Mouse (Mus musculus) kidney, postnatal 25 days (tissue): Measurements from ENCODE around the gene Dip2b.

ENCODE experiments used
- DNase-seq, 2 experiments: peaks; one replicate each; pipeline ENCODE4 v3.0.0; 2021; ENCODE audit warnings: mixed read lengths in 2 of 2

Dip2b gene

DNA sequence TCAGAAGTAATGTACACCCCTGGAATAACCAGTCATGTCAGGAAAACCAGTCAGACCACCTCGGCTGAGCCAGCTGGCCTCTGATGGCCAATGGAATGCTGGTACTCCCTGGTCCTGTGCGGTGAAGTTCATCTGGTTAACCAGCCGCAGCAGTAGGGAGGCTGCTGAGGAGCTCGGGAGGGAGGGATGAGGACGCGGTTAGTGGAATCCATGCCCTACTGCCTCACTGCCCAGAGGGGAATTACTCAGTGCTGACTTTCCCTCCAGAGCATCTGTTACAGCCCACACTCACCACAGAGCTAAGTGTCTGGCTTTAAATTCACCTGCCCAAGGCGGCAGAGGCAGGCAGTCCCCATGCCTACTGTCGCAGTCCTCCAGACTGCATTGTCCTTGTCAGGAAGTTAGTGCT lies 51.2 kb downstream of the Dip2b start:
- peak; percentile 28 to 68 for DNase-seq

- no peak for DNase-seq
Observed at GRCm38 (mm10) chr15:100091818-100092217, 53.4 kb downstream of the Dip2b start.

DNA sequence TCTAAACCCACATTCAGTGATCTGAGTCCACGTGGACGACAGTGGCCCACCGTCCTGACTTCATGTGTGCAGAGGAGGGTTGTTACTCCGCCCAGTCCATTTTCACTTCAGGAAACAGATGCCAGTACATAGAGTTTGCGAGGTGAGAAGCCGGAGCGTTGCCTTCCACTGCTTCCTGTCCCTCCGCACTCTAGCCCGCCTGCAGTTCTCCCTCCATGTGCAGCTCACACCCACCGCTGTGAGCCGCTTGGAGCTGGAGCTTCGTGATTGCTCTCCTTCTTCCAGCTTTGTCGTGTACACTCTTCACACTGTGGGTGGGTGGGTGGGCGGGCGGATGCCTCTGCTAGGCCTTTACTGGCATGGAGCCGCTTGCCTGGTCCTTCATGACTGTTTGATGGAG lies 53.8 kb downstream of the Dip2b start:
- no peak for DNase-seq

DNA sequence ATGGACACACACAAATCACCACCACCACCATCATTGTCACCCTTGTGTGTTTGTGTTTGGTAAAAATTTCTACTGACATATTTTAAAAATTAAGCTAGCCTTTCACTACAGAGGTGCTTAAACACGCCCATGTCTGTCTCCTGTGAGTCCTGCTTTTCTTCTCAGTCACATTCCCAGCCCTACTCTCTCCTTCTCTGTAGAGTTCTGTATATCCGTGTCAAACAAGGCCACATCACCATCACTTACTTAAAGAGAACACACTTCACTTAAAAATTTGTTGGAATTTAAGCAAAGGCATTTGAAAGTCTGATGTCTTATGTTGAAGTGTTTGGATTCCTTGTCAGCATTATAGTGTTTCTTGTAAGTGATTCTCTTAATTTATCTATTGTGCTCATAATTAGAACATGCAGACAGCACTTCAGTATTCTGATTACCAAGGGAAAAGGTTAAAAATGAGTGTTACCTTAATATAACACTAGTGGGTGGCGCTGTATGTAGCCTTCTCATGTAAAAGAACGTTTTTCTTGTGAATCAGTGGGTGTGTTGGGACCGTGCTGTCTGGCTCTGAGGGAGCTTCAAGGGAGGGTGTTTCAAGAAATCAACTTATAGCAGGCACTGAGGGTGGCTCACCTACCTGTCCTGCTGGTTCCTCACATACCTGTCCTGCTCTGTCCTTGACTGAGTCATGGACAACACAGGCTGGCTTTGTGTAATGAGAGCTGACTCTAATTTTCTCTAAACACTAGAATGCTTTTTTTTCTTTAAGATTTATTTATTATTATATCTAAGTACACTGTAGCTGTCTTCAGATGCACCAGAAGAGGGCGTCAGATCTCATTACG lies 58.3 kb downstream of the Dip2b start:
- no peak for DNase-seq

DNA sequence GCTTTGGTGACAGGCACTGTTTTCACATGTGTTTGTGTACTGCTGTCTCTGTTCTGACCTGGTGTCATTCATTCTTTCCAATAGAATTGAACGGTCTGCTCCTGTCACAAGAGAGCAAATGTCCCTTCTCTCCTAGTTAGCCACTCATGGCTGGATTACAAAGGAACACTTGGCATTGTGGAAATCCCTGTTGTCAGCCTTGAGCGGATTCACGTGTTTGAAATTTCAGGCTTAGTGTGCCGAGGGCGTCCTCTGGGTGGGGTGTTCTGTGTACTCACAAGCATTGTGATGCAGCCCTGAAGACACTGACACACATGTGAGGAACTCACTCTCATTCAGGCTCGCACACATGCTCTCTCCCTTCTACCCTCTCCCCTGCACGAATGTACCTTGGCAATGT lies 61.9 kb downstream of the Dip2b start:
- DNase-seq: no peak

DNA sequence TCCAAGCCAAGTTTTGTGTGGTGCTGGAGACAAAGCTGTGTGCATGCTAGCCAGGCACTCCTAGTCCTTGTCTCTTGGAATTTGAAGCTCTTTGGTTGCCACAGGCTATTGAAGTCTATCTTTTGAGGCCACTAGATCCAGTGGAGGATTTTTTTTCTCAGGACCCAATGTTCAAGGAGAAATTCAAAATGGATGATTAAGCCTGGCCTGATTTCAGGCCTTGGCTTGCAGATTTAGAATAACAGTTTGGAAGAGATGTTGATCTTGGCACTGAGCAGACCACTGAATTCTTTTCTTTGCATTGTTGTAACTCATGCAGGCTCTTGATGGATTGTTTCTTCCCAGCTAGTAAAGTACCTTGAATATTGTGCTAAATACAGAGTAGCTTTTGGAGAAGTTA lies 62.7 kb downstream of the Dip2b start:
- DNase-seq: no peak

DNA sequence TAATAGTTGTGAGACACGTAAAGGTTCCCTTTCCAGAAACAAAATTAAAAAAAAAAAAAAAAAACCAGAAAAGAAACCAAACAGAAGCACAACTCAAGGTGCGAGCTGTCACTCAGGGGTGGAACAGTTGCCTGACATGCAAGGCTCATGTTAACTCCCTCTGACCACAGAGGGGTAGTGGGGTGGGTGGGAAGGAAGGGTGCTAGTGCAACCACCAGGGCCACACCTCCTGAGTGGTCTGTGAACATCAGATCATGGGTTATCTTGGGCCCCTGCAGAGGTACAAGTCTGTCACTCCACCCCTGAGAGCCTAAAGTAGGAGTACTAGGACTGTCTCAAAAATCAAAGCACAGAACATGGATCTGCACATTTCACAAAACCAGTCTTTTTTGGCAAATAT lies 65.7 kb downstream of the Dip2b start:
- no peak for DNase-seq

DNA sequence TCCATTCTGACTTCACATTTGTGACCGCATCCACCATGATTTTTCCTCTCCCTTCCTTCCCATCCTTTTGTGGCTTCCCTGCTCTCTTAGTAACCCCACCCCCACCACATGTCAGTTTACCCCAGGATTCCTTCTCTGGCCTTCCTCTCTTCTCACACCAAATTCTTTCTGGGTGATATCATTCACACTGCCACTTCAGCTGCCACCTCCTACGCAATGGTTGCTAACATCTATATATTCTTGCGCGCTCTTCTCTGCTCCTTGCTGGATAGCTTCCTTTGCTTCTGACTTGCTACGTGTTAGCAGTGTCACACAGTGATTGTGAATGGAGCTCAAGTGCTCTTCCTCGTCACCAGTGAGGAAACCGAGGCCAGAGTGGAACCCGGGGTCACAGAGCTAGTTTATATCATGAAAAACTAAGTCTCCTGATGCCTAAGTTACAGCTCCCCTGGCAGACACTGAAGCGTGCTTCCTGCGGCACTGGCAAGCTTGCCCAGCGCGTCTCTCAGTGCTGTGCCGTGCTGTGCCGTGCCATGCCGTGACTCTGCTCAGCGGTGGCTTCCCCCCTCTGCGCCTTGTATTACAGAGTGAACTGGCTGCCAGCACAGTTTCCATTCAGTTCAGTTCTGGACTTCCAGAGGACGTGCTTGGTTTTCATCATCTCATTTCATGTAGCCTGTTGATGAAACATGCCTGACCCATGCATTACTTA lies 69.8 kb downstream of the Dip2b start:
- DNase-seq: no peak

GRCm38 (mm10) chr15:100109916-100110315 lies 71.5 kb downstream of the Dip2b start:
- no peak for DNase-seq

DNA sequence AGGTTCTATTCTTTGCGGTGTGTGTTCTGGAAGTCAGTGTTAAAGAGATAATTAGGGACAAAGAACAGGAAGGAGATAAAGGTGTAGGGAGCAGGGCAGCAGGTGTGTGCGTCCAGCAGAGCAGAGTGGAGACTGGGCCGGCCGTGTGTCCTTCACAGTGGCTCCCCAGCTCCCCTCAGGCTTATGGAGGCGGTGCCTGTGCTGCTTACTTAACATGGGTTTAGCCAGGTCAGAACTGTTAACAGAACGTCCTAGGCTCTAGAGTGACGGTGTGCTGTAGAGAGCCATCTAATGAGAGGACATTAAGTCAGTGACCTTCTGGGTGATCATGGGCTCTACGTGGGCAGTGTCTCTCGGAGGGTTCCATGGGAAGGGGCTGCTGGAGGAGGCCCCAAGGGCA lies 73.4 kb downstream of the Dip2b start:
- peak; percentile 27 to 81 for DNase-seq

DNA sequence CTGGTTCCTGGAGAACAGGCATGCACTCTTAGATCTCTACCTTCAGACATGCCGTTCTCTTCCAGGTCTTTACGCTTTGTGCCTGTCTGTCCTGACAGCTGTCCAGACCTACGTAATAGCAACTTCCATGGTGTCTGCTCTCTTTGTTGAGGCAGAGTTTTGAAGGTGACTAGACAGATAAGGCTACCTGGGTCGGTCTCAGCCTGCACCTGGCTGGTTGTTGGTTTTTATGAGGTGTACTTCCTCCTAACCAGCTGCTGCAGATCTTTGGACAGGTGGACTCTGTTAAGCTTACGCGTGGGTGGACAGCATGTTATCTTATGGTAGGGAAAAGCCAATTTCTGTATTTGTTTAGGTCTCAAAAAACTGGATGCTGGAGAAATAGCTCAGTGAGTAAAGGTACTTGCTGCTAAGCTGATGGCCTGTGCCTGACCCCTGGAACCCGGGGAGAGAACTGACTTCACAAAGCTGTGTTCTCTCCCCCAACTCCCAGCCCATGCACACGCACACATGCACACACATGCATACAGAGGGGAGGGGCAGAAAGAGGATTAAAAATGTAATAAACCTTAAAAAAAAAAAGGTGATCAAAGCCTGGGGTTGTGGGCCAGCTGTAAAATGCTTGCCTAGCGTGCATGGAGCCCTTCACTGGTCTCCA lies 74.0 kb downstream of the Dip2b start:
- DNase-seq: no peak

- no peak for DNase-seq
Observed at GRCm38 (mm10) chr15:100113343-100114275, 75.1 kb downstream of the Dip2b start.

GRCm38 (mm10) chr15:100115416-100115815 lies 77.0 kb downstream of the Dip2b start:
- DNase-seq: no peak

DNA sequence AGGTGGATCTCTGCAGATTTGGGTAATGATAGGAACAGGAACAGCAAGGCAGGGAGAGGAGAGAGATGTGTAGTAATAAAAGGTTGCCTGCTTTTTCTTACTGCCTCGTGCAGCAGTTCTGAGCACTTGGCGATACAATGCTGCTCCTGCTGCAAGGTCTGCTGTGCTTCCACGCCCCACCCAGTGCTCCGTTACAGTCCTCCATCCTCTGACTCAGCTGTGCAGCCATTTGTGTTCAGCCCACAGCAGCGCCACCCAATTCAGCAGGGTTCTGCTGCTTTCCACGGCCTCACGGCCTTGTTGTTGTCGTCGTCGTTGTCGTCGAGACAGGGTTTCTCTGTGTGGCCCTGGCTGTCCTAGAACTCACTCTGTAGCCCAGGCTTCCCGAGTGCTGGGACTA lies 77.9 kb downstream of the Dip2b start:
- DNase-seq: no peak

- peak; percentile 36 to 55 for DNase-seq
Observed at GRCm38 (mm10) chr15:100119225-100119788, 80.8 kb downstream of the Dip2b start.

DNA sequence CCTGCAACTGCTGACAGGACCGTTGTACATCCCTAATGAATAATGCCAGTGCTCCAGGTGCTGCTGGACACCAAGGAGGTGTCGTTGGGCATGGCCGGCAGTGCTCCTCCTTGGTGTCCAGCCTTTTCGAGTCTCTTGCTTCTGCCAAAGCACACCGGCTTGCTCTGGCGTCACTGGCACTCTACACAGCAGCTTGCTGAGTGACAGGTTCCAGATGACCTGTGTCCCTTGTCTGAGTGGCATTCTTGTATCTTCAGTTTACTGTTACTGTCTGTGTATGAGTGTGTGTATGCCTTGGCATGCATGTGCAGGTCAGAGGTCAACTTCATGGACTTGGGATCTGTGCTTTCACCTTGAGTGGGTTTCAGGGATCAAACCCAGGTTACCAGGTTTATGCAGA lies 83.0 kb downstream of the Dip2b start:
- no peak for DNase-seq

- DNase-seq: peak in 1 of 2 experiments; percentile 41
Observed at GRCm38 (mm10) chr15:100123867-100124266, 85.4 kb downstream of the Dip2b start.

DNA sequence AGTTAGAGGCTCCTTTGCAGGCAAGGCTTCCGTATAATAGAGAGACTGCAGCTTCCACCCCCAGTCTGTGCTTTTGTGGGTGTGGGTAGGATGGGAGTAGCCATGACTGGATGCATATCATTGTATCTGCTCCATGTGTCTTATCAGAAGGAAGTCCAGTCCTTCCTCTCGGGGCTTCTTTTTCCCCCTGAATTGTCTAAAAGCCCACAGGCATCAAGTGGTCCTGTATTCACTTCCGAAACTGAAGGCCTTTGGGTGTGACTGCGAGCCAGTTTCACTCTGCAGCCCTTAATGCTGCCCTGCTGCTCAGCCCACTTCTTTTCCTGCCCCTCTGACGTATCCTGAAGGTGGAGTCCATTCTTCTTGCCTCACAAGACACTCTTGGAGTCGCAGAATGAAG lies 86.8 kb downstream of the Dip2b start:
- peak; percentile 14 to 50 for DNase-seq

DNA sequence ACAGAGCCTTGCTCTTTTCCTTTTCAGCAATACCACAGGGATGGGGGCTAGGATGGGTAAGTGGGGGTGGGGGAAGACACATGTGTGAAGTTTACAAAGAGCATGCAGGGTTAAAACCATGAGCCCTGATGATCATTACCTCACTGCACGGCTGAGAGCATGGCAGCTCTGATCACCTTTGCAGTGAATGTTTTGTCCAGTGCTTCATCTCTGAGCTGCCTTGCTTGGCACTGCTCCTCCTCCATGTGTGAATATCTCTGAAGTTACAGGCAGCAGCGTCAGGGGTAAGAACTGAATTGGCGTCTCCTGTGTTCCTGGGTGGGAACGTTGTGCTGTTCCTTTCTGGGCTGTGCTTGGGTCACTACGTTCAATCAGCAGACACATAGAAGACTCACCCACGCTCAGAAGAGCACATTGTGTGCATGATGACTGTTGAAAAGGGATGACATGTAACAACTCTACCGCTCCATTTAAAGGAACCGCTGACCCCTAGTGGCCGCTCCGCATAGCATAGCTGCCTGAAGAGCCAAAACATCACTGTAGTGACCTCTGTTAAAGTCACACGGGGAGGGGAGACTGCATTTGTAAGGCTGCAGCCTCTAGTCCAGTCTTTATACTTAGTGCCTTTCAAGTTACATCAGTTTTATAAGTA lies 88.1 kb downstream of the Dip2b start:
- DNase-seq: peak; percentile 88 to 94

GRCm38 (mm10) chr15:100129151-100129790 lies 90.8 kb downstream of the Dip2b start:
- peak; percentile 9 to 47 for DNase-seq

DNA sequence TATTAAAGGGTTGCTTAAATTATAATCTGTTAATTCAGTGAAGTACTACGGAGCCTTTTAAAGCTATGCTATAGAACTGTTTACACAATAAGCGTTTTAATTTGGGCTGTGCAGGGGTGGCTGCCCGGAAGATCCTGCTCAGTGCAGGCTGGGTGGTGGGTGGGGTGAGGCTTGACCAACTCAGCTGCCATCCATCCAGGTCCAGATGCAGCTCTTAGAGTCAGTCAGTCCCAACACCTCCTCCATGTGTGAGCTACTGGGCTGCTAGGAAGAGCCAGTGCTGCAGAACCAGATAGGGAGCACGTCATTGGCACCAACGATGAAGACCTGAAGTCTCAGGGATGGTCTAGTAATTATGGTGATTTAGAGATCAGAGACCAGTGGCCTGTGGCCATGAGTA lies 101.2 kb downstream of the Dip2b start:
- DNase-seq: no peak
